Mouse (Mus musculus) heart, postnatal 0 days (tissue): ENCODE measurements around the gene Zfp970.
"Not testable (repeated sequence)": the region's sequence is repeated elsewhere in the genome, so short reads cannot be mapped to it uniquely, and the experiment has no call there.

Experiments
- CTCF ChIP-seq: IDR thresholded peaks from 2 replicates; pipeline ENCODE4 v1.5.1; 2016; ENCODE audit warnings: antibody characterized with exemption, control low read depth, low read depth
- EP300 ChIP-seq: IDR thresholded peaks from 2 replicates; pipeline ENCODE4 v1.6.1; 2016; ENCODE audit warnings: antibody characterized with exemption, low read depth

DNA sequence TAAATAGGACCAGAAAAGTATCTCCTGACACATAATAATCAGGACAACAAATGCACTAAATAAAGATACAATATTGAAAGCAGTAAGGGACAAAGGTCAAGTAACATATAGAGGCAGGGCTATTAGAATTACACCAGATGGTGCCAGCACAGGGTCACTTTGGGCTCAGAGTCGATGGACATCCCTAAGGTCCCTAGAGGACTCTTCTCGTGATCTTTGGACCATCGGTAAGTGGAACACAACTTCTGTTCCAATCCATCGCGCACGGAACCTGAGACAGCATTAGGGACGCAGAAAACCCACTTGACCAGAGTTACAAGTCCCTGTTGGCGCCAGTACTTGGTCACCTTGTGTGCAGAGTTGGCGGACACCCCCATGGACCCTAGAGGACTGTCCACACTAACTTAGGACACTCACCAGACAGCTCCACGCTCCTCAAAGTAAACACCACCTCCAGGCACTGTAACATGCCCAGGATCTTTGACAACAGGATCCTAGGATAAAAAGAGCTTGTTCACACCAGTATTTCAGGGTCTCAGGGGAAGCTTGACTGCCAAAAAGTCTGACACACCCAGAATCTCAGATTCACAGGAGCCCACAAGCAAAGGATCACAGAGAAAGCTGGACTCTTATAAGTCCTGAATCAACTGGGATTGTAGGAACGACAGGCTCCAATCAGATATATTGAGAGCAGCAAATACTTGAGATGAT is 18.9 kb downstream of the Zfp970 start:
- not testable (repeated sequence) for TF ChIP-seq EP300, CTCF
